Mouse (Mus musculus) spleen, postnatal 4 days (tissue): ENCODE results near the gene Olfr186.
"Not testable (repeated sequence)": the region's sequence is repeated elsewhere in the genome, so short reads cannot be mapped to it uniquely, and the experiment has no call there.

Experiments used
- DNase-seq, 2 experiments: peaks; one replicate each; pipeline ENCODE4 v3.0.0; 2022; ENCODE audit warnings: low spot score in 2 of 2

The Olfr186 gene

GRCm38 (mm10) chr16:59030191-59030590 lies at the start of gene Olfr186:
Gene Olfr186, minus strand, starts transcription at chr16:59030291.
- no peak for DNase-seq

- no peak for DNase-seq
These were observed 47.8 kb upstream of the Olfr186 start, which contains the start of gene Olfr190 for GRCm38 (mm10) chr16:59077905-59078304. Gene Olfr190, minus strand, starts transcription at chr16:59078005.

GRCm38 (mm10) chr16:59073520-59073919 lies 43.4 kb upstream of the Olfr186 start:
- DNase-seq, result no peak

GRCm38 (mm10) chr16:59071755-59072154 lies 41.7 kb upstream of the Olfr186 start:
- no peak for DNase-seq

- not testable (repeated sequence) for DNase-seq
These were observed 32.3 kb upstream of the Olfr186 start for GRCm38 (mm10) chr16:59062411-59062810.

- not testable (repeated sequence) for DNase-seq
These were observed 19.2 kb upstream of the Olfr186 start for GRCm38 (mm10) chr16:59049286-59049685.

GRCm38 (mm10) chr16:59048860-59049259 lies 18.8 kb upstream of the Olfr186 start:
- DNase-seq, result no peak

- DNase-seq, result no peak
These were observed 17.5 kb upstream of the Olfr186 start for GRCm38 (mm10) chr16:59047579-59047978.

GRCm38 (mm10) chr16:59045835-59046234 lies 15.7 kb upstream of the Olfr186 start:
- DNase-seq, result no peak

- no peak for DNase-seq
These were observed 9.6 kb upstream of the Olfr186 start, which contains the start of gene Olfr187 for GRCm38 (mm10) chr16:59039710-59040109. Gene Olfr187, minus strand, starts transcription at chr16:59039767.

GRCm38 (mm10) chr16:59013357-59014018 lies 16.6 kb downstream of the Olfr186 start:
- DNase-seq, result no peak

GRCm38 (mm10) chr16:59007146-59007545 lies 22.9 kb downstream of the Olfr186 start:
- no peak for DNase-seq

- no peak for DNase-seq
These were observed 35.0 kb downstream of the Olfr186 start, which contains the start of gene Olfr183 for GRCm38 (mm10) chr16:58995057-58995456. Gene Olfr183, plus strand, starts transcription at chr16:58995357.
